Mouse (Mus musculus) embryo, embryonic 9.5 days (tissue): ENCODE data around the gene Clpb.

Experiments used
- DNase-seq: peaks from one replicate; pipeline ENCODE4 v3.0.0-alpha.2; 2017; ENCODE audit errors: extremely low spot score

Clpb gene

DNA sequence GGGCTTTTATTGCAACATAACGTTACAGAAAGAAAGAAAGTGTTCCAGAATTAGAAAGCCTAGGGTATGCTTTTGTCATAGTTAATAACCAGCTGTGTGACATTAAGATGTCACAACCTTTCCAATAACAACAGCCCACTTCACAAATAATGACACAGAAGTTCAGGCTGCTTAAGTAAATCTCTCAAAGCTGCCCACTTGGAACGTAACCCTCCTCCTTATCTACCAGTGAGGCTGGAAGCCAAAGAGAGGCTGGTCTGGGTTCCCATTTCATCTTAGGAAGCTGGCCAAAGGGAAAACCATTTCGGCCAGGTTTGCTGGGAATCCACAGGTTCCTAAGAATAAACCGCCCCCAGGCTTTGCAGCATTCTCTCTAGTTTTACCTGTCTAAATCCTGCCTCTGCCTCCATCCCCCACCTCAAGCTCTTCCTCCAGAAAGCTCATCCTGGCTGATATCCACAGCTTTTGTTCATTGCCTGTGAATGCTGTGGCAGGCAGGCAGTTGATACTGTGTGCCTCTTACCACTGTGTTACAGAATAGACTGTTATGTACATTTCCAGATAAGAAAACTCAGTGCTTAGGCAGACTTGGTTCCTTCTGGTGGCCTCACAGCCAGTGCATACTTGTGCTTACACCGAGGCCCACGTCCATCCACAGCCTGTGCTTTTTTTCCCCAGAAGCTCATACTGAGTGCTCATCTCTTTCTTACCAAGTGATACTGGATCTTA, 12.8 kb downstream of the Clpb start:
- no peak for DNase-seq

DNA sequence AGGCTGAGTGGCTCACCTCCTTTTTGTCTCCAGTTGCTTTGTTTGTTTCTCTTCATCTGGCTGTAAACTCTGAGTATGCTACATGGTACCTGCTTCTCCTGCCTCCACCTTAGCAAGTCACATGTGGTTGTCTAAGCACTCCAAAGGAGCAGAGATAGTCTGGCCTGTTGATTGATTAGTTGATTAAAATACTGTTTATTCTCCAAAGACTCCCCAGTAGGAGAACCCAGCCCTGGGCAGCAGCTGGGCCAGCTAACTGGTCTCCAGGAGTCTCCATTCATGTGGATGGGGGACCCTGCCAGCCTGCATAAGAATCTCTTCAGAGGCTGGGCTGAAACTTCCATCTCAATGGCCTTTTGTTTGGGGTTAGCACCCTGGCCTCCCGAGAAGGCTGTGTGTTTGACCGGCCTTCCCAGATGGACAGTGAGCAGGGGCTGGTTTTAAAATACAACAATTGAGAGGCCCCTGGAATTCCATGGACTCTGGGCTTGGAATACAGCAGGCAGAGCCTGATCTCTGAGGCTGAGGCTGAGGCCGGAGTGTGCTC, 13.4 kb downstream of the Clpb start:
- peak; percentile 59 for DNase-seq

DNA sequence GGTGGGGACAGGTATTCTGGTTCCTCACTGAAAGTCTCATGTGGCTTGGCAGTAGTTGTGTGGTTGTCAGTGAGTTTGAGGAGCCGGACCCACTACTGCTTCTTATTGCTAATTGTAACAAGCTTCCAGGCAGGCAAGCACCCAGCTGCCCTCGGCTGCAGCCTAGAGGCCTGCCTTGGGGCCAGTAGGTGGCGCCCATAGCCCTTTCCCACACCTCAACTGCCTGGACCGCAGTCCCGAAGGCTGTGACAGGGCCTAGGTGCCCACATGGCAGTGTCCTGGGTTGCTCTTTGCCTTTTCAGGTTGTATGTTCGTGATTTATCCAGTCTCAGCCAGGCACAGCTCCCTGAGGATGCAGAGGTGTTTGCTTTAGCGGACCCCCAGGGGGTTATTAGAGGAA, 16.2 kb downstream of the Clpb start:
- DNase-seq, result peak; percentile 74

DNA sequence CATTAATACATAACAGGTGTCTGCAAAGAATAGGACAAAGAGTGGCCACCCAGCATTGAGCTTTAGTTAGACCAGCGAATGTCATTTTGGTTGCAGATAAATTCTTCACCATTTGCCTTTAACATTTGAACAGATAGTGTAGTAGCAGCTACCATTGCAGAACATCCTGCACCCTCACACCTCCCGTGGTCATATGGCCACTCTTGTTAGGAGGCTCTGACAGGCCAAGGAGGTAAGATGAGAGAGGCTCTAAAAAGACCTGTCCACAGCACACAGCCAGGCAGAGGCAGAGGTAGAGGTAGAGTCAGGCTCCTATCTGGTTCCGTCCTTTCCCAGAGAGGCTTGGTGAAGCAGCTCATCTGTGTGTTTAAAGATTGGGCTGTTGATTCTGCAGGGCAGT, 17.5 kb downstream of the Clpb start:
- DNase-seq, result no peak

DNA sequence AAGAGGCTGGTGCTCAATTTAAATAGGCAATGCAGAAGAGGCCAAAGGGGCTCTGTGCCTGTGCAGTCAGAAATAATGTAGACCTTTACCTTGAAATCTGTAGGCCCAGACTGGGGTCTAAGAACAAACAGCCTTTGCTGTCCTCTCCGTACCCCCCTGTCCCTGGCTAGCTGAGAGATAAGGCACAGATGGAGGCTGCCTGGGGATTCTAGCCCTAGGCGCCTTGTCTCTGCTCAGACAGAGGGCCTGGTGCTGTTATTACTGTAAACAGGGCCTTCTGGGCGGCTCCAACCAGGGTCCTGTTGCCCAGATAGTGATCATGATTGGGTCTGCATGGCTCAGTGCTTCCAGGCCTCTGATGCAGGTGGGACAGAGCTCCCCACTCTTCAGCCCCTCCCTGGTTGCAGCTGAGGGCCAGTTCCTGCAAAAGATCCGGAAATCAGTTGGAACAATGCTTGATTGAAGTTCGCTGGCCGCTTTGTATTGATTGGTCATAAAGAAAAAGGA, 18.2 kb downstream of the Clpb start:
- no peak for DNase-seq

GRCm38 (mm10) chr7:101682886-101683285, 19.5 kb downstream of the Clpb start:
- DNase-seq, result no peak

- no peak for DNase-seq
Observed at GRCm38 (mm10) chr7:101683976-101684630, 20.7 kb downstream of the Clpb start.

- DNase-seq, result no peak
Observed at GRCm38 (mm10) chr7:101684671-101685070, 21.2 kb downstream of the Clpb start.

DNA sequence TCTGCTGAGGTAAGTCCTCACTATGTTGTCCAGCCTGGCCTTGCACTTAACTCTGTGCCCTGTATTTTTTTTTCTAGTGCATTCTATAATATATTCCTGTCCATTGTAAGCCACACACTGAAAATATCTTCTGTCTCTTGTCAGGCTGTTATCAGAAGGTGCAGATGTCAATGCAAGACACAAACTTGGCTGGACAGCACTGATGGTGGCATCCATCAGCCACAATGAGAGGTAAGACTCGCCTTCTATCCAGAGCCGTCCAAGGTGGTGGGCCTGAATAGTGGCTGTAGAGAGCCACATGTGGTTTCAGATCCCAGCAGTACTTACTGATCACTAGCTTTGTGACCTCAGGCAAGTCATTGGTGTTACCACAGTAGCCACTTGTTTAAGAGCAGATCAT, 23.7 kb downstream of the Clpb start:
- no peak for DNase-seq

- no peak for DNase-seq
Observed at GRCm38 (mm10) chr7:101690471-101690870, 27.0 kb downstream of the Clpb start.

DNA sequence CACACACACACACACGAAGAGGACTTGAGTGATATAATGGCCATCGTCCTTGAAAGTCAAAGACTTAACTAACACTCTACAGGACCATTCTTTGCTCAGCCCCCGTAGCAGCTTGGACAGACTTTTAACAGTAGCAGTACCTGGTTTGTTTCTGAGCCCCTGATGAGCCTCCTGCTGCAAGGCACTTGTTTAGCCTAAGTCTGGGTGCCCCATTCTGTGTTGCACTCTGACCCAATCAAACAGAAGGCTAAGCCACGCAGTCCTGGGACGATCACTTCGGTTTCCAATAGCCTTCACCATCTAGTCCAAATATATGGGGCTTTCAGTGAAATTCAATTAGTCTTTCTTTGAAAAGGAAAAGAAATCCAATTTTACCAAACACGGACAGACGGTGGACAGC, 28.4 kb downstream of the Clpb start:
- DNase-seq, result no peak

DNA sequence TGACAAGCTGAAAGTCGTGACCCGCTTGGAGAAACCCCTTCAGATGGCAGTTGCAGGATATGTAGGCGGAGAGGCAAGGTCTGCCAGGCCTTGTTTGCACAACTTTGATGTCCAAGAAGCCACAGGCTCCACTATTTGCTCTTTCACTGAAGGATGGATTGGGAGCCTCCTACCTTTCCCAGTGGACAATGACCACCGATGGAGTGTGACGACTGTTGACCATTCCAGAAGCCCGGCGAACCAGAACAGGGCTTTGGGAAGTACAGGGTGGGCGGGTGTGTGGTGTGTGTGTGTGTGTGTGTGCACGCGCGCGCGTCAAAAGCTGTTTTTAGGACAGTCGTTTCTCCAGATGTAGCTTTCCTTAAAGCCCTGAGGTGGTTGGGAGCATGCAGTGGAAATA, 29.0 kb downstream of the Clpb start:
- no peak for DNase-seq

DNA sequence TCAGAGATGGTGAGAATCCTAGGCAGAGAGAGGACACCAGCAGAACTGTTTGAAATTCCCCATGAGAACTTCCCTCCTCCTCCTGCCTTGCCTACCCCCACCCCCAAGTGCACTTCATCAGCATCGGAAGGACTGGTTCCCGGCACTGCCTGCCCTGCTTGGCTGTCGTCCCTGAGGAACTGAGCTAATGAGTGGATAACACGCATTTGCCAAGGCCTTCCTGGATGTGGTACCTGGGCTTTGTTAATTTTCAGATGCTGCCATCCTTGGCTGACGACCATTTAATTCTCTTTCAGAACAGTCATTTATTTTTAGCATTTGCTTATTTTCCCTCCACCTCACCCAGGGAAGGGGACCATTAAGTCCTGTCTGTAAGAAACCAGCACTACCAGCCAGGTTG, 32.0 kb downstream of the Clpb start:
- DNase-seq, result no peak

- DNase-seq, result no peak
Observed at GRCm38 (mm10) chr7:101696931-101697723, 33.7 kb downstream of the Clpb start.

GRCm38 (mm10) chr7:101700296-101700695, 36.9 kb downstream of the Clpb start:
- DNase-seq, result no peak

DNA sequence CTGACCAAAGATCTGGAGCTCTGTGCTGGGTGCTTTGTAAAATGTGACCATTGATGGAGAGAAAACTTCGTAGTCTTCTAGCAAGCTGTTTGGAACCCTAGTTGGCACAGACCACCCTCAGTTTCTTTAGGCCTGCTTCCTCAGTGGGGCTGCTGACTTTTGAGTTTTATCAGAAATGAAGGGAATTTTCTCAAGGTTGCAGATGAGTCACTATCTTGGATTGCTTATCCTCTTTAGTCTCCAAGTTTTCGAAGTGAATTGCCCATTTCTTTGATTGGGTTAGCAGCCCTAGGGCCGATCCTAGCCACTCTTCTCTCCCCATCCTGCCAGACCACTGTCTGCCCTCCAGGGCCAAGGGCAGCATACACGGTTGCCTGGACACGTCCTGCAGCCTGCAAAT, 39.3 kb downstream of the Clpb start:
- no peak for DNase-seq

DNA sequence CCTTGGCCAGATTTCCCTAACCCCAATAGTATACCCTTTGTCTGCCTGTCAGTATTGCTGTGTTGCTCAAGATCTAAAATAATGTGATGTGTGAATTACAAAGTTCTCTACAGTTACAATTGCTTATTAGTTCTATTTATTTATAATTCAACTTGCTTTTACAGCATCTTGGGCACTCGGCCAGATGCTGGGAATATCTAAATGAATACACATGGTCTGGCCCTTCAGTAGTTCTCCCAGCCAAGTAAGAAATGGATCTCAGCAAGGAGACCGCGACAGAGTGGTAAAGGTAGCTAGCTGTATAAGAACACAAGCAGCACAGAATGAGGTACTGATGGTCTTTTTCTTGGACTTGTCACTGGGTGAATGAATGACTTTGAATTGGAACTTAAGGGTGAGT, 46.2 kb downstream of the Clpb start:
- no peak for DNase-seq

DNA sequence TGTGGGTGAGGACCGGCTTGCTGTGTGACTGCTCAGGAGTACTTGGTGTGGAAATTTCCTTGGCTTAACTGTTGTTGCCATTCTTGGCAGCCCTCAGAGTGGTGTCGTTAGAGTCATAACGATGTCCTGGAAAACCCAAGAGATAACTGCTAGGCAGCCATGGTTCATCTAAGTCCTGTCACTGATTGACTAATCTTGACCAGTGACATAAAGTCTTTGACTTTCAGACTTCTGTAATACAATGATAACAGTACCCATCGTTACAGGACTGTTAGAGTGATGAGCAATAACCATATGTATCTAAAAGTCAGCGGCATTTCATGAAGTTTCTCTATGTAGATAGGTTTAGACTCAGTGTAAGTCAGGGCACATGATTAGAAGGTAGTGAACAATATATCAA, 46.8 kb downstream of the Clpb start:
- no peak for DNase-seq

DNA sequence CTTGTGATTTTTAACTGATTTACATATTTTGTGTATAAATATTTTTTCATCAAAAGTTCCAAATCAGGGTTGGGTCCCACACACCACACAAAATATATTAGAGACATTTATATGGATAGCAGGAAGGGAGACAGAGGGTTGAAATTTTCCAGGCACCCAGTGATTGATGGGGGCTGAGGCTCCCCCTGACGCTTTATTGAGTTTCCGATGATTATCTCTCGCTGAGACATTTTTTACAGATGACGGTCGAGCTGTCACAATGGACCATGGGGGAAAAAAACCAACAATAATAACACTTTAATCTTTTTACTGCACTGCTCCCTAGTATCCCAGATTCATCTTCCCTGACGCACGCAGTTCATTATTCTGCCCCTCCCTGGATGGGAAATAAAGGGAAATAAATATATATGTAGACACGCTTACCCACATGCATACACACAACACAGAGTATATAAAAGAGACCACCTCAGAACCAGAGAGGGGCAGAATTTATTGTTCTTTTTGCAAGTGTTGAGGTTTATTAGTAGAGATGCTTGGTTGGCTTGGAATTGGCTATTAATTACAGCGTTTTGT, 50.5 kb downstream of the Clpb start:
- no peak for DNase-seq

DNA sequence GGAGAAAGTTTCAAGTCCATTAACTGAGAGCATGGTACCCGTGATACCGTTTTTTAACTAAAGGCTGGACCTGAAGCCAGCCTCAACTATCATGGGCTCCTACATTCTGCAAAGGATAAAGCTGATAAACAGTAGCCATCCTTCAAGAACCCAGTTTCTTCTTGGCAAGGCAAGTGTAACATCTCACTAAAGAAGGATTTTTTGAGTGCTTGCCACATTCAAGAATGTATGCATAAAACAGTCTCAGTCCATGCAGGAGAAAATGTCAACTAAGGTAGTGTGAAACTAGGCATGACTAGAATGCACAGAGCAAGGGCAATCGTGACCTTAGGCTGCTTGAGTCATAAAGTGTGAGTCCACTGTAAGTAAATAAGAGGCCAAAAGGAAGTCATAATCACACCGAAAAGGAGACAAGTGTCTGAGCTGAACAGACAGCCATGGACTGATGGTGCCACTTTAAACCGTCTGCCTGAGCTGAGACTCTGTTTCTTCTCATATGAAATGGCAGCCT, 51.7 kb downstream of the Clpb start:
- no peak for DNase-seq

DNA sequence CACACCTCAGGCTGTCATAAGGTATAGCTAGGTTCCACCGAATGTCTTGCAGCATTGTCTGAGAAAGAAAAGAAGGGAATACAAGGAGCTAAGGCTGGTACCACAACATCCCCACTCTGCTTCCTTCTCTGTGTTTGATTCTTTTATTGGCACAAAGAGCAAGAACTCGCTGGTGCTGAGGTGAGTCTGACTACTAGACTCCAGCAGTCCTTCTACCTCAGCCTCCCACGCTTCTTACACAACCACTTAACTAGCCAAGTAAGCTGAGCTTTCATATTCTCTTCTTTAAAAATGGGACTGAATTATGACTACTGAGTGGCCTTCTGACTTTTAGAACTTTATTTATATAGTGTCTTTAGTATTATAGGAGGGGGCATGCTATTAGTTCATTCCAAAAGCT, 56.9 kb downstream of the Clpb start:
- DNase-seq, result no peak

DNA sequence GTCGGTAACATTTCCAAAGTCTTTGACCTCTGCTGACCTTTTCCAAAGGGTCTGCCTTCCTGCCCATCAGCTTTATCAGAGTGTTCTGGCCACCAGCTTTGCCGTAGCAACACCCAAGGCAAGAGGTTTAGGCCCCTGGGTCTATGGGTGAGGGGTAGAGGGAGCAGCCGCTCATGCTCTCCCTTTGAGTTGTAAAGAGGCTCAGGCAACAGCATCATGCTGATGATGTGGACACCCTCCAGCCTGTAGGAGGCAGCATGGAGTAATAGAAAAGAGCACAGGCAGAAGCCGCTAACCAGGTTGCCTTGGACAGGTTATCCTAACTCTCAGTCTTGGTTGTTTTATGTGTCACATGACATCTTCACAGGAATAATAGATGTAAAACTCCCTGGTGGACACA, 61.6 kb downstream of the Clpb start:
- DNase-seq, result peak; percentile 64
